Mouse (Mus musculus): ENCODE data around the gene Kmt2d. TPM values are rescaled to one million over a fixed set of nuclear protein-coding genes. Genes with fewer than 3 reads are reported as not detected.
"Not testable (repeated sequence)": the region's sequence is repeated elsewhere in the genome, so short reads cannot be mapped to it uniquely, and the experiment has no call there.

The Kmt2d gene
- 13.4 and 13.8 TPM in 2 replicates for polyA plus RNA-seq (2016; fragmentation: Nextera tagmentation; extraction: Ambion mirVana)

- no peaks in the 10 kb centered on the region for H3K27me3 ChIP-seq
- peak; percentile 28 for ATAC-seq (ENCODE audit: low FRiP score, low read depth)
Measured at GRCm38 (mm10) chr15:98871070-98871915, at the start of gene Kmt2d. TSS of gene Kmt2d (minus strand) at chr15:98871204.

GRCm38 (mm10) chr15:98918499-98918895 lies 47.5 kb upstream of the Kmt2d start:
- Histone ChIP-seq H3K27ac (replicated peaks) (peak overlapping the region; percentile 36), H3K4me1 (peaks cover 30% of the 10 kb centered on the region), H3K4me3 (peak overlapping the region; percentile 91), H3K9ac (replicated peaks) (peak overlapping the region; percentile 91), H3K36me3 (peaks cover 14% of the 10 kb centered on the region), H3K4me2 (replicated peaks) (peak overlapping the region; percentile 86)
- H3K27me3 ChIP-seq; H3K9me3 ChIP-seq; ATAC-seq (ENCODE audit: low FRiP score, low read depth): not testable (repeated sequence)
- 24% methylated on average over 8 of the region's 8 CpGs for WGBS

More at GRCm38 (mm10) chr15:98871070-98871915, at the start of gene Kmt2d:
- Histone ChIP-seq H3K36me3 (peaks cover 5% of the 10 kb centered on the region), H3K9ac (replicated peaks) (peak within 1 kb of the TSS; percentile 99), H3K4me3 (peak within 1 kb of the TSS; percentile 99), H3K4me1 (peaks cover 41% of the 10 kb centered on the region), H3K27ac (replicated peaks) (peak within 1 kb of the TSS; percentile 96), H3K4me2 (replicated peaks) (peak within 1 kb of the TSS; percentile 99), H3K9me3 (no peaks in the 10 kb centered on the region)
- whole genome bisulfite sequencing, result under 1% methylated on average over 65 of the region's 94 CpGs

- H3K27ac ChIP-seq (replicated peaks), result peak within 1 kb of the TSS; percentile 96
- peak; percentile 98 for ATAC-seq (ENCODE audit: low FRiP score, low read depth)
- H3K4me2 ChIP-seq (replicated peaks), result peak within 1 kb of the TSS; percentile 86
- WGBS, result under 1% methylated on average over 82 of the region's 82 CpGs
- no peaks in the 10 kb centered on the region for H3K27me3 ChIP-seq
- peak within 1 kb of the TSS; percentile 91 for H3K4me3 ChIP-seq
- H3K36me3 ChIP-seq, result peaks cover 21% of the 10 kb centered on the region
- peak within 1 kb of the TSS; percentile 91 for H3K9ac ChIP-seq (replicated peaks)
- peaks cover 30% of the 10 kb centered on the region for H3K4me1 ChIP-seq
- no peaks in the 10 kb centered on the region for H3K9me3 ChIP-seq
Measured at GRCm38 (mm10) chr15:98917538-98918498, 46.8 kb upstream of the Kmt2d start, which contains the start of gene Lmbr1l. TSS of gene Lmbr1l (minus strand) at chr15:98918231.

GRCm38 (mm10) chr15:98917091-98917490 lies 46.1 kb upstream of the Kmt2d start:
- H3K27me3 ChIP-seq, result no peaks in the 10 kb centered on the region
- no peaks in the 10 kb centered on the region for H3K9me3 ChIP-seq
- ATAC-seq (ENCODE audit: low FRiP score, low read depth), result no peak
- H3K9ac ChIP-seq (replicated peaks), result peak overlapping the region; percentile 91
- H3K27ac ChIP-seq (replicated peaks), result peak overlapping the region; percentile 96
- peak overlapping the region; percentile 91 for H3K4me3 ChIP-seq
- under 1% methylated on average over 14 of the region's 14 CpGs for WGBS
- peaks cover 28% of the 10 kb centered on the region for H3K36me3 ChIP-seq
- H3K4me2 ChIP-seq (replicated peaks), result peak overlapping the region; percentile 86
- H3K4me1 ChIP-seq, result peaks cover 30% of the 10 kb centered on the region

- Histone ChIP-seq H3K36me3 (peaks cover 39% of the 10 kb centered on the region), H3K9me3 (no peaks in the 10 kb centered on the region), H3K27me3 (no peaks in the 10 kb centered on the region), H3K4me1 (peaks cover 30% of the 10 kb centered on the region), H3K27ac (replicated peaks) (no peak overlapping the region), H3K9ac (replicated peaks) (peak overlapping the region; percentile 91), H3K4me2 (replicated peaks) (peak overlapping the region; percentile 86), H3K4me3 (peak overlapping the region; percentile 91)
- WGBS, result 91% methylated on average over 4 of the region's 4 CpGs
- ATAC-seq (ENCODE audit: low FRiP score, low read depth), result no peak
Measured at GRCm38 (mm10) chr15:98916016-98916415, 45.0 kb upstream of the Kmt2d start.

- WGBS, result 89% methylated on average over 6 of the region's 6 CpGs
- Histone ChIP-seq H3K4me2 (replicated peaks) (no peak overlapping the region), H3K9ac (replicated peaks) (no peak overlapping the region), H3K27me3 (no peaks in the 10 kb centered on the region), H3K27ac (replicated peaks) (no peak overlapping the region), H3K36me3 (peaks cover 50% of the 10 kb centered on the region), H3K9me3 (no peaks in the 10 kb centered on the region), H3K4me1 (peaks cover 30% of the 10 kb centered on the region), H3K4me3 (no peak overlapping the region)
- ATAC-seq (ENCODE audit: low FRiP score, low read depth), result no peak
Measured at GRCm38 (mm10) chr15:98914903-98915302, 43.9 kb upstream of the Kmt2d start.

GRCm38 (mm10) chr15:98904692-98905091 lies 33.7 kb upstream of the Kmt2d start:
- Histone ChIP-seq H3K9ac (replicated peaks) (no peak overlapping the region), H3K4me3 (no peak overlapping the region), H3K9me3 (no peaks in the 10 kb centered on the region), H3K4me2 (replicated peaks) (no peak overlapping the region), H3K27me3 (peaks cover 11% of the 10 kb centered on the region), H3K4me1 (no peaks in the 10 kb centered on the region), H3K27ac (replicated peaks) (no peak overlapping the region), H3K36me3 (peaks cover 64% of the 10 kb centered on the region)
- ATAC-seq (ENCODE audit: low FRiP score, low read depth), result no peak
- 27% methylated on average over 10 of the region's 10 CpGs for WGBS

- Histone ChIP-seq H3K4me3 (no peak overlapping the region), H3K9ac (replicated peaks) (no peak overlapping the region), H3K4me2 (replicated peaks) (no peak overlapping the region), H3K27ac (replicated peaks) (no peak overlapping the region), H3K27me3 (peaks cover 31% of the 10 kb centered on the region), H3K36me3 (peaks cover 43% of the 10 kb centered on the region), H3K9me3 (no peaks in the 10 kb centered on the region), H3K4me1 (peaks cover 9% of the 10 kb centered on the region)
- no peak for ATAC-seq (ENCODE audit: low FRiP score, low read depth)
- 94% methylated on average over 2 of the region's 2 CpGs for WGBS
Measured at GRCm38 (mm10) chr15:98902600-98902999, 31.6 kb upstream of the Kmt2d start.

GRCm38 (mm10) chr15:98901530-98901929 lies 30.5 kb upstream of the Kmt2d start:
- Histone ChIP-seq H3K9me3 (no peaks in the 10 kb centered on the region), H3K4me2 (replicated peaks) (no peak overlapping the region), H3K27me3 (peaks cover 42% of the 10 kb centered on the region), H3K9ac (replicated peaks) (no peak overlapping the region), H3K4me3 (no peak overlapping the region), H3K27ac (replicated peaks) (no peak overlapping the region), H3K36me3 (peaks cover 34% of the 10 kb centered on the region), H3K4me1 (peaks cover 16% of the 10 kb centered on the region)
- no peak for ATAC-seq (ENCODE audit: low FRiP score, low read depth)
- 62% methylated on average over 1 of the region's 1 CpGs for WGBS

GRCm38 (mm10) chr15:98897928-98898800 lies 27.2 kb upstream of the Kmt2d start, which contains the start of gene Dhh:
TSS of gene Dhh (minus strand) at chr15:98898540.
- under 1% methylated on average over 41 of the region's 41 CpGs for WGBS
- Histone ChIP-seq H3K9ac (replicated peaks) (peak within 1 kb of the TSS; percentile 4; the same call in 1 of the 2 replicates), H3K9me3 (no peaks in the 10 kb centered on the region), H3K4me1 (peaks cover 44% of the 10 kb centered on the region), H3K27ac (replicated peaks) (no peak within 1 kb of the TSS), H3K36me3 (peaks cover 3% of the 10 kb centered on the region; the same call in 1 of the 2 replicates), H3K4me2 (replicated peaks) (peak within 1 kb of the TSS; percentile 39), H3K4me3 (peak within 1 kb of the TSS; percentile 16), H3K27me3 (peaks cover 76% of the 10 kb centered on the region)
- no peak for ATAC-seq (ENCODE audit: low FRiP score, low read depth)

GRCm38 (mm10) chr15:98897495-98897894 lies 26.5 kb upstream of the Kmt2d start:
- Histone ChIP-seq H3K27ac (replicated peaks) (no peak overlapping the region), H3K9me3 (no peaks in the 10 kb centered on the region), H3K9ac (replicated peaks) (no peak overlapping the region), H3K4me1 (peaks cover 44% of the 10 kb centered on the region), H3K27me3 (peaks cover 82% of the 10 kb centered on the region), H3K36me3 (no peaks in the 10 kb centered on the region), H3K4me3 (peak overlapping the region; percentile 16), H3K4me2 (replicated peaks) (peak overlapping the region; percentile 39; the same call in 1 of the 2 replicates)
- no peak for ATAC-seq (ENCODE audit: low FRiP score, low read depth)
- WGBS, result 3% methylated on average over 10 of the region's 10 CpGs
